Mouse (Mus musculus) heart, postnatal 4 days (tissue): Measurements from ENCODE around the gene Ube2n. TPM values are rescaled to one million over a fixed set of nuclear protein-coding genes. Genes with fewer than 3 reads are reported as not detected.
"Not testable (repeated sequence)": the region's sequence is repeated elsewhere in the genome, so short reads cannot be mapped to it uniquely, and the experiment has no call there.

Experiments
- DNase-seq: peaks from one replicate; pipeline ENCODE4 v3.0.0; 2021
- total RNA-seq, 2 experiments: library from RNA; stranded (reverse); gene quantifications; 2 replicates each; pipeline ENCODE4 v1.2.3; 2021

The Ube2n gene
- total RNA-seq, 2 experiments from 2014 or later: 143 to 146 TPM

- DNase-seq: no peak
These were observed 10.9 kb downstream of the Ube2n start for GRCm38 (mm10) chr10:95525871-95526270.

- no peak for DNase-seq
These were observed 11.7 kb downstream of the Ube2n start for GRCm38 (mm10) chr10:95526495-95527122.

GRCm38 (mm10) chr10:95530551-95531121, 15.7 kb downstream of the Ube2n start:
- DNase-seq: no peak

GRCm38 (mm10) chr10:95532916-95533315, 18.0 kb downstream of the Ube2n start:
- DNase-seq: no peak

GRCm38 (mm10) chr10:95533382-95533781, 18.4 kb downstream of the Ube2n start:
- DNase-seq: peak; percentile 33

GRCm38 (mm10) chr10:95535399-95536221, 20.7 kb downstream of the Ube2n start:
- DNase-seq: no peak

- DNase-seq: no peak
These were observed 21.2 kb downstream of the Ube2n start for GRCm38 (mm10) chr10:95536222-95536541.

GRCm38 (mm10) chr10:95539260-95539659, 24.3 kb downstream of the Ube2n start:
- DNase-seq: no peak

GRCm38 (mm10) chr10:95539841-95540240, 24.9 kb downstream of the Ube2n start:
- no peak for DNase-seq

GRCm38 (mm10) chr10:95542916-95543315, 28.0 kb downstream of the Ube2n start:
- no peak for DNase-seq

- DNase-seq: no peak
These were observed 28.4 kb downstream of the Ube2n start for GRCm38 (mm10) chr10:95543377-95543776.

- DNase-seq: no peak
These were observed 29.1 kb downstream of the Ube2n start for GRCm38 (mm10) chr10:95544004-95544403.

- DNase-seq: no peak
These were observed 29.7 kb downstream of the Ube2n start for GRCm38 (mm10) chr10:95544651-95545050.

- DNase-seq: no peak
These were observed 30.1 kb downstream of the Ube2n start for GRCm38 (mm10) chr10:95545051-95545450.

- no peak for DNase-seq
These were observed 31.2 kb downstream of the Ube2n start for GRCm38 (mm10) chr10:95546178-95546577.

GRCm38 (mm10) chr10:95548154-95548826, 33.3 kb downstream of the Ube2n start:
- DNase-seq: no peak

GRCm38 (mm10) chr10:95549080-95549479, 34.1 kb downstream of the Ube2n start:
- DNase-seq: not testable (repeated sequence)

- DNase-seq: no peak
These were observed 35.6 kb downstream of the Ube2n start for GRCm38 (mm10) chr10:95550506-95550905.

GRCm38 (mm10) chr10:95551752-95552151, 36.8 kb downstream of the Ube2n start:
- DNase-seq: no peak

- no peak for DNase-seq
These were observed 37.4 kb downstream of the Ube2n start for GRCm38 (mm10) chr10:95552326-95552725.

GRCm38 (mm10) chr10:95555866-95556265, 40.9 kb downstream of the Ube2n start:
- DNase-seq: no peak

- DNase-seq: no peak
These were observed 42.4 kb downstream of the Ube2n start for GRCm38 (mm10) chr10:95557337-95557828.

GRCm38 (mm10) chr10:95559426-95559825, 44.5 kb downstream of the Ube2n start:
- DNase-seq: no peak
